Mouse (Mus musculus) T-helper 17 cell (primary cell): ENCODE measurements around the gene Atg4a.

ENCODE experiments used
- in situ Hi-C, 2 experiments: fragments of 300-600 bp; cut with MboI, MseI; formaldehyde crosslinking; loops; 1 replicate in 1 of 2; 2 replicates in 1 of 2; pipeline ENCODE4 v1.15.1; 2025; ENCODE audit warnings: high pct_unique_total_duplicates in 2 of 2

The Atg4a gene

DNA sequence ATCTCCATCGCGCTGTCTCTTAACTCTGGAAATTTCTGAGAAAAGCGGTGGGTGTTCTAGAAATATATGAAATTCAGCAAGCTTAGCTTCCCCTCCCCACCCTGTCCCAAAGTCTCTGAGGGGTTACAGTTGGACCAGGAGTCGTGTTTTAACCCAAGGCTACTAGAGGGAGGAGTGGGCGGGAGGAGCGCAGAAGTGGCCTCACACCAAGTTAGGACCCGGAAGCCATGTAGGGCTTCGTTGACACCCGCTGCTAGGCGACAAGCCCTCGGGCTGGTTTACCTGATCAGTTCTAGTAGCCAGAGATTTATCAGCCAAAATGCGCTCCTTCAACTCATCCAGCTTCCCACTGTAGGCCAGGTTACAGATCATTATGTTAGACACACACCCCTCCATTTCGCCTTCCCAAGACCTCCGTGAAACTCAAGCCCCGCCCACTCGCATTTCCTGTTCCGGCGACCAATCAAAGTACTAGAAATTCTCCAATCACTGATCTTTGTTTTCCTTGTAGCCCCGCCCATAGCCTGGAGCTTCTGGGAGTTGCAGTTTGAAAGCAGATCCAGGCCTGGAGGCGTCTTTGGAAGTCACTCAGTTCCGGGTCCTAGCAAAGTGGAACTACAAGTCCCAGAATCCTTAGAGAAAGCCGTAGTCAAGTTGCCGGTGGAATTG lies at the start of gene Atg4a, which contains the start of gene Psmd10:
Atg4a (plus strand) TSS at position 636 of the 669 bp plus-strand sequence.
Psmd10 (minus strand) TSS at position 457 of the 669 bp plus-strand sequence.
- in situ Hi-C loops, result no loop called here

DNA sequence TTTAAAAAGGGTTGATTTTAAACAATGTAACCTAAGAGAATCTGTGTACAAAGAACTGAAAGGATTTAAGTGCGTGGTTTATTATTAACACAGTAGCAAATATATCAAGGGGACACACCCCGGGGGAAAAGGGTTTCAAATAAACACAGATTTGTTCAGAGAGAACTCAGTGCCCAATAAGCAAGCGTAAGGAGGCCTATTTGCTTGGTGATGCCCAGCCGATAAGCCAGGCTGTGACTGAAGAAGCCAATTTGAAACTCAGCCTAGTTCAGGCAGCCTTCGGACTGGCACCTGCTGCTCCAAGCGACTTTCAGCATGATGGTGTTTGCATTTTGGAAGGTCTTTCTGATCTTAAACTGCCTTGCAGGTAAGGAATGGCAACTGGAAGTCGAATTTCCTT lies 49.3 kb upstream of the Atg4a start, which contains the start of gene Vsig1:
Vsig1 (plus strand) TSS at position 249 of the 400 bp plus-strand sequence.
- in situ Hi-C loops, result no loop called here

- in situ Hi-C loops, result no loop called here
Observed at GRCm38 (mm10) chrX:140921321-140921720, 35.4 kb upstream of the Atg4a start.

GRCm38 (mm10) chrX:140932066-140932465 lies 24.6 kb upstream of the Atg4a start:
- in situ Hi-C loops, result no loop called here

DNA sequence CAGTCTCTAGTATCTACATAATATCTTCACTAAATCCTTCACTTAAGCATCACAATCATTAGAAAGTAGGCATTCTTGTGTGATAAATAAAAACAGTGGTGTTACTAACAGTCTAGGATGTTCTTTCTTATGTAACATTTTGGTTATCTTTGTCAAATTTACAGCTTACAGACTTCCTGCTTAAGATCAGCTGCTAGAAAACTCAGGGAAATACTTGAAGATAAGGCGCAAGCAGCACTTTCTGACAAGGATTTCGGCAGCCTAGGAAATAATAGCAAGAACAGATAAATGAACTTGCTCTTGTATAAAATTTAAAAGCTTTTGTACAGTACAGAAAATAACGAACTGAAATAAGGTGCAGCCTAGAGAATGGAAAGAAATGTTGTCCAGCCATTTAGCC lies 23.4 kb upstream of the Atg4a start:
- in situ Hi-C loops, result no loop called here

GRCm38 (mm10) chrX:140936271-140936670 lies 20.4 kb upstream of the Atg4a start:
- in situ Hi-C loops, result no loop called here

- in situ Hi-C loops, result no loop called here
Observed at GRCm38 (mm10) chrX:140953618-140954017, 3.1 kb upstream of the Atg4a start.

GRCm38 (mm10) chrX:140956959-140957358 lies 252 bp downstream of the Atg4a start:
- in situ Hi-C loops, result no loop called here

- in situ Hi-C loops, result loop anchor here in 1 of 2 experiments (25.0 kb wide), 5 partner anchors 358 to 1283 kb away; no protein-coding TSS in a partner anchor
Observed at GRCm38 (mm10) chrX:140978943-140979342, 22.2 kb downstream of the Atg4a start.

- in situ Hi-C loops, result loop anchor here in 1 of 2 experiments (25.0 kb wide), 5 partner anchors 358 to 1283 kb away; no protein-coding TSS in a partner anchor
Observed at GRCm38 (mm10) chrX:140979546-140979945, 22.8 kb downstream of the Atg4a start.

DNA sequence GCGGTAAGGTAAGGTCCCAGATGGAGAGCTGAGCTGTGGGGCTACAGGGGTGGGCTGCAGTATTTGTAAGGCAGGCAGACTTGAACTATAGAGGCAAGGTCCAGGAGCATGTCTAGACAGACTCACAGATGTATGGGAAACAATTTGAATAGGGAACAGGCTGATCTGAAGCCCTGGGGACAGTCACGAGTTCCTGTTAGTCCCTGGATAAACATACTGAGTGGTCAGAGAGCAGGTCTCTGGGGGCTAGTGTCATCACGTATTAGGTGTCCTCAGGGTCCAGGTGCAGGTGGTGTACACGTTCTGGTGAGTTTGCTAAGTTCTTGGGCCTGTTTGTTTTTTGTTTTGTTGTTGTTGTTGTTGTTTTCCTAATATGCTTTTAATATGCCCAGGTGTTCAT lies 23.5 kb downstream of the Atg4a start:
- in situ Hi-C loops, result loop anchor here in 1 of 2 experiments (5.0 to 25.0 kb wide), 7 partner anchors 187 to 1282 kb away; no protein-coding TSS in a partner anchor

DNA sequence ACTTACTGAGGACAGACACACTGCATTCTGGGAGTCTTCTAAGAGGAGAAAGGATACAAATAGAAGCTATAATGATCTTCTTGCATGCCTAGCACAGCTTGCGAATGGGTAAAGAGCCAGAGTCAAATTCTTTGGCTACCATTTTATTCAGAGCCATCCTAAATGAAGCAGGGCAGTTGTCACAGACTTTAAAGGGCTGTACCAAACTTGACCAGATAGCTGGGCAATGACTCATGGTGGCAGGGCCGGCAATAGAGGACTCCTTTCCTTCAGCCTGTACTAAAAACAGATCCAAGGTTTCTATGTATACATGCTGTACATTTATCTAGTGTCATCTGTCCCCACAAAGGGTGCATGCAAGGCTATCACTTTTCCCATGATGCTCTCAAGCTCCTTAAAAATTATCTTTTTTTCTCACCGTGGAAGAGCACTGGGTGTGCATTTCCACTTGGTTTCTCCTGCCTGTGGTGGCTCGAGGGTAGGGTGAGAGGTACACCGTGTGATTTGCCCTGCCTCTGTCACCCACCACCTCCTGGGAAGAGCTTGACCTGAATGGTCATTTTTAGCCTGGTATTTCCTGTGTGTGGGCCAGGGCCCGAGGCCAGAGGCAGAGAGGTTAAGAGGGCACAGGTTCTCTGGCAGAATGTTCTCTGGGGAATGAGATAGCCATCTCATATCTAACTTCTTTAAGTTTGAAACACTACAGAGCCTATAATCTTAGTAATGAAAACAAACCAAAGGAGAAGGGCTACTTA lies 26.7 kb downstream of the Atg4a start:
- in situ Hi-C loops, result loop anchor here in 1 of 2 experiments (5.0 to 25.0 kb wide), 7 partner anchors 184 to 1279 kb away; no protein-coding TSS in a partner anchor

- in situ Hi-C loops, result loop anchor here in 1 of 2 experiments (5.0 to 25.0 kb wide), 7 partner anchors 183 to 1278 kb away; no protein-coding TSS in a partner anchor
Observed at GRCm38 (mm10) chrX:140984795-140985194, 28.1 kb downstream of the Atg4a start.

GRCm38 (mm10) chrX:140985256-140985655 lies 28.5 kb downstream of the Atg4a start:
- in situ Hi-C loops, result loop anchor here in 1 of 2 experiments (10.0 to 25.0 kb wide), 6 partner anchors 352 to 1277 kb away; no protein-coding TSS in a partner anchor

GRCm38 (mm10) chrX:140996909-140997516 lies 40.3 kb downstream of the Atg4a start:
- in situ Hi-C loops, result loop anchor here (5.0 to 25.0 kb wide), 11 partner anchors 155 to 1265 kb away; no protein-coding TSS in a partner anchor

DNA sequence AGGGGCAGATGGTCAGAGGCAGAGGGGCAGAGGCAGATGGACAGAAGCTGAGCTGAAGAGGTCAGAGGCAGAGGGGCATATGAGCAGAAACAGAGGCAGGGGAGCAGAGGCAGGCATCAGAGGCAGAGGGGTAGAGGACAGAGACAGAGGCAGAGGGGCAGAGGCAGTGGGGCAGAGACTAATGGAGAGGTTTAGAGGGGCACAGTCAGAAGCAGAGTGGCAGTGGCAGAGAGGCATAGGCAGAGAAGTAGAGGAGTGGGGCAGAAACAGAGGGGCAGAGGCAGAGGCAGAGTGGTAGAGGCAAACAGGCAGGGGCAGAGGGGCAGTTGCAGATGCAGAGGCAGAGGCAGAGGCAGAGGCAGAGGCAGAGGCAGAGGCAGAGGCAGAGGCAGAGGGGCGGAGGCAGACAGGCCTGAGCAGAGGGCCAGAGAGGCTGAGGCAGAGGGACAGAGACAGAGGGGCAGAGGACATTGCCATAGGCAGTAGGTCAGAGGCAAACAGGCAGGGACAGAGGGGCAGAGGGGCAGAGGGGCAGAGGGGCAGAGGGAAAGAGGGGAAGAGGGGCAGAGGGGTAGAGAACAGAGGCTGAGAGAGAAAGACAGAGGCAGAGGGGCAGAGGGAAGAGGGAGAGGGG lies 41.3 kb downstream of the Atg4a start:
- in situ Hi-C loops, result loop anchor here (5.0 to 25.0 kb wide), 11 partner anchors 154 to 1264 kb away; no protein-coding TSS in a partner anchor

DNA sequence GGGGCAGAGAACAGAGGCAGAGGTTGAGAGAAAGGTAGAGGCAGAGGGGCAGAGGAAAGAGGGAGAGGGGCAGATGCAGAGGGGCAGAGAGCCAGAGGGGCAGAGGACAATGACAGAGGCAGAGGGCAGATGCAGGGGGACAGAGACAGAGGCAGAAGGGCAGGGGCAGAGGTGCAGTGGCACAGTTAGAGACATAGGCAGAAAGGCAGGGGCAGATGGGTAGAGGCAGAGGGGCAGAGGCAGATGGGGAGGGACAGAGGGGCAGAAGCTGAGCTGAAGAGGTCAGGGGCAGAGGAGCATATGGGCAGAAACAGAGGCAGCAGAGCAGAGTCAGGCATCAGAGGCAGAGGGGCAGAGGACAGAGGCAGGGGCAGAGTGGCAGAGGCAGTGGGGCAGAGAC lies 42.2 kb downstream of the Atg4a start:
- in situ Hi-C loops, result loop anchor here (5.0 to 25.0 kb wide), 11 partner anchors 153 to 1263 kb away; no protein-coding TSS in a partner anchor

GRCm38 (mm10) chrX:141149705-141150104 lies 193.0 kb downstream of the Atg4a start:
- in situ Hi-C loops, result loop anchor here (5.0 to 25.0 kb wide), 4 partner anchors 152 to 862 kb away; no protein-coding TSS in a partner anchor

- in situ Hi-C loops, result loop anchor here (5.0 to 25.0 kb wide), 4 partner anchors 153 to 863 kb away; no protein-coding TSS in a partner anchor
Observed at GRCm38 (mm10) chrX:141150290-141150689, 193.6 kb downstream of the Atg4a start.

DNA sequence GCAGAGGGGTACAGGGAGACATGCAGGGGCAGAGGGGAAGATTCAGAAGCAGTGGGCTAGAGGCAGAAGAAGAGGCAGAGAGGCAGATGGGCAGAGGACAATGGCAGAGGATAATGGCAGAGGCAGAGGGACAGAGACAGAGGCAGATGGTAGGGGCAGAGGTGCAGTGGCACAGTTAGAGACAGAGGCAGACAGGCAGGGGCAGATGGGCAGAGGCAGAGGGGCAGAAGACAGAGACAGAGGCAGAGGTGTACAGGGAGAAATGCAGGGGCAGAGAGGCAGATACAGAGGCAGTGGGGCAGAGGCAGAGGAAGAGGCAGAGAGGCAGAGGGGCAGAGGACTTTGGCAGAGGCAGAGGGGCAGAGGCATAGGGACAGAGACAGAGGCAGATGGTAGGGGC lies 194.5 kb downstream of the Atg4a start:
- in situ Hi-C loops, result loop anchor here (5.0 to 25.0 kb wide), 4 partner anchors 154 to 864 kb away; no protein-coding TSS in a partner anchor
